Mouse (Mus musculus) activated CD4-positive, CD25-positive, alpha-beta regulatory T cell (primary cell): ENCODE data around the gene Gm45233. TPM values are rescaled to one million over a fixed set of nuclear protein-coding genes. Genes with fewer than 3 reads are reported as not detected.

Experiments used
- polyA plus RNA-seq, 2 experiments: library from polyadenylated mRNA; unstranded; fragments of 100-300 nt; shearing (Covaris generic); gene quantifications; one replicate each; pipeline ENCODE4 v1.2.1; 2017

Gm45233 gene
- polyA plus RNA-seq: not detected

GRCm38 (mm10) chr7:43443917-43444293 is at the start of gene Gm45233, which contains the start of gene Etfb:
Gene Gm45233 (plus strand): TSS chr7:43444128.
Gene Etfb (plus strand): TSS chr7:43444083.

DNA sequence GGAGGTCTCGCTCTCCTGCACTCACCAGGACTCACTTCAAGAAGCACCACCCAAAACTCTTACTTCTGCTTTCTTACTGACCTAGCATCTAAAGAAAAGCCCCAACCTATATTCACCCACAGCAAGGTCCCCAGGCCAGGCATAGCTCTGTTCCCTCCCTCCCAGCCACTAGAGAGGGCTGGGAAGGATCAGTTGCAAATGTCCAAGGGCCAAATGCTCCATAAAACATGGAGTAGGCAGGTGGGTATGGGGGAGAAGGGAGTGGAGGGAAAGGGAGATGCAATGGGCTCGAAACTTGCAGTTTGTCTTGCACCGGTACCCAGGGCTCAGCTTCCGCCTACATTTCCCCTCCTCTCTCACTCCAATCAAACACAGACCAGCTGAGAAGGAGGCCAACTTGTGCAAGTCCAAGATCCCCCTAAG is 35.8 kb upstream of the Gm45233 start, which contains the start of gene Siglecg:
Gene Siglecg, plus strand, starts transcription at position 74 of the 423 bp plus-strand sequence.

DNA sequence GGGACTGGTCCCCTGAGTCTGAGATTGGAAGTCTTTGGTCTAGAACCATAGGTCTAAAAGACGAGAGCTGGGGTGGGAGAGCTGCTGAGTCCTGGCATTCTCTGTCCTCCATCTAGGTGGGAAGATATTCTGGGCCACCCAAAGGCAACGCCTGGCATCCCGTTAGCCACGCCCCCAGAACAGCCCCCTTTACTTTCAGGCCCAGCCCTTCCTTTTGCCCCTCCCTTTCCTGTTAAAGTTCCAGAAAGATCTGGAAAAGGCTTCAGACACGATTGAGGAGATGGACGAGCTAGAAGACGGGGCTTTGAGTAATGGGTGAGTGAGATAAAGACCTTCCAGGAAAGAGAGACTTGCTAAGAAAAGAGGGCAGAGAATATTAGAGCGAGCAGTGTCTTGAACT is 16.5 kb upstream of the Gm45233 start, which contains the start of gene Lim2:
Gene Lim2, plus strand, starts transcription at position 265 of the 400 bp plus-strand sequence.

DNA sequence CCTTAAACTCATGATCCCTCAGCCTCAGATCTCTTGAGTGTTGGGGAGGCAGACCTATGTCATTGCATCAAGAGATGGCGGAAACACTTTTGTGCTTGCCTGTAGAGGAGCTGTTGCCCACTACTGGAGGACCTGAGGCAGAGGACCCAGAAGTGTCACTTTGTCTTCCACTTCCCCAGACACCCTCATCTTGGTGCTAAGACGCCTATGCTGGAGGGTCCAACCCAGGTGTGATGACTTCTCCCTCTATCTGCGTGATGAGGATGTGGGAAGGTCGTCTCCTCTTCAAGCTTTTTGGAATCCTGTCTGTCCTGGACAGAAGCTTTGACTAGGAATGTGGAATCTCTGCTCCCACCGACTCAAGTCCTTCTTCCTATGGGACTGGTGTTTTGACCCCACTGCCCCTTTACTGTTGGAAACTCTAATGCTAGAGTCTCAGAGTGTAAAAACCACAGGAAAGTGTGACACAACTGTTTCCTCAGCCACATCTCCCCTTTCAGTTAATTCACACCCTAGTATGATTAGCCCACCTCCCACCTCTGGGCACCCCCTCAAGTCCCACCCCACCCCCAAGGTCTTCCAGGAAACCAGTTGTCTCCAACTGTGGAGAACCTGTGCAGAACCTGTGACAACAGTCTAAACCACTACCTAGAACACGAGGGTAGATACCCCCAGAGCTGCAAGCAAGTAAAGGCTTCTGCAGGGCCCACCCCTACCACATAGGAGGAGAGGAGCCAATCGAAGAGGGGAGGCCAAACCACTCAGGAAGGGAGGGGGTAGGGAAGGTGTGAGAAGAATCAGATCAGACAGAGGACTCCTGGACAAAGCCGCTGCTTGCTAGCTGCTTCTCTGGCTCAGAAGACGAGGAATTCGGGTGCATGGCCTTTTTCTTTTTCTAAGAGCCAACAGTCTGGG is 7.3 kb upstream of the Gm45233 start, which contains the start of gene Nkg7:
Gene Nkg7, plus strand, starts transcription at position 733 of the 915 bp plus-strand sequence.

DNA sequence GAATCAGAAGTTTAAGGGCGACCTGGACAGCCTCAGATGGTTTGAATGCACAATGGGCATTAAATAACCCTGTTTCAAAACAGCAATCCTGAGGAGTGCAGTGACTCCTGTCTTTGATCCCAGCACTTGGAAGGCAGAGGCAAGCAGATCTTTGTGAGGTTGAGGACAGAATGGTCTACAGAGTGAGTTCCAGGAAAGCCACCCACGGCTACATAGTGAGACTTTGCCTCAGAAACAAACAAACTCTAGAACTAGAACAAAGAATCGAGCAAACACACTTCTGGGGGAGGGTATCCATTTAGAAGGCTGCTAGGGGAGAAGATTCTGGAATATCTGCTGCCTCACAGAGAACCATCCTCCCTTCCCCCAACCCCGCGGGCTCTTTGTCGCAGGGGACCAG is 3.4 kb upstream of the Gm45233 start, which contains the start of gene Cldnd2:
Gene Cldnd2, plus strand, starts transcription at position 301 of the 400 bp plus-strand sequence.

DNA sequence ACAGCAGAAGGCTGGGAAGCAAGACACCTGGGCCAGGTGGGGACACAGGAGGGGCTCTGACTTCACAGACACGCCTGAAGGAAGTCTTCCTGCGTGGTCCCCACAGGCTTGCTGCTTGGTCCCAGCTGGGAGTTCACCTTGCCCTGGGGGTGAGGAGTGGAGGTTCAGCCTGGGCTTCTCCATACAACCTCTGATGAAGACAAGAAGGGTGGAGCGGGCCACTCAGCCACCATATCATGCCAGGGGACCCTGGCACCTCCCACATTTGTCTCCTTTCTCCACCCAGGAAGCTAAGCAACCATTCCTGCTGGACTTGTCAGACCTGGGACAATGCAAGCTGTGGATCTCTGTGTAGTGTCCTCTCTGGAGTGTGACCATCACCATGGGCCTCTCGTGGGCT is 18.9 kb downstream of the Gm45233 start, which contains the start of gene Vsig10l:
Gene Vsig10l, plus strand, starts transcription at position 301 of the 400 bp plus-strand sequence.

DNA sequence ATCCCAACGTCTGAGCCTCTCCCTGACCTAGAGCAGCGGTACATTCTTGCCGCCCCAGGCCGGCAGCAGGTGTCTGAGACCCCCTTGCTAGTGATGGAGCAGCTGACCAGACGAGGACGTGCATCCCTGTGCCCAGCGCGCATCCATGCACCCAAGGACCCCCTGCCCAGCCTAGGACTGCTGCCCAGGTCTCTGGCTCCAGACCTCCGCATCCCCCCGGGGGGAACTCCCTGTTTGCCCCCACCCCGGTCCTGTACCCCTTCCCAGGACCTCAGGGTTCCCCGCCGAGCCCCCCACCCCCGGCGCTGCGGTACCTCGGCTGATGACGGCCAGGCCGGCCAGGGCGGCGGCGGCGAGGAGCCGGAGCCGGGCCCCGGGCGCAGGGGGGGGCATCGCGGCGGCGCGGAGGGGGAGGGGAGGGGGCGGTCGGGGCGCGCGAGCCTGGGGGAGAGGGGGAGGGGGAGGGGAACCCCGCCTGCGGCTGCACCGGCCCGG is 45.8 kb downstream of the Gm45233 start, which contains the start of gene Iglon5:
Gene Iglon5, minus strand, starts transcription at position 445 of the 495 bp plus-strand sequence.

Other genes starting within 250 kb of the Gm45233 start
- gene Zfp715, start 130.8 kb upstream of the Gm45233 start, polyA plus RNA-seq: 10 to 100 TPM; 15.0 to 21.1 TPM
- under 1 TPM; 0.24 to 1.00 TPM for gene Siglecf, start 92.8 kb upstream of the Gm45233 start, polyA plus RNA-seq
- 1 to 10 TPM in 1 of 2 experiments, under 1 TPM in 1; 0.66 to 1.6 TPM for gene Siglecg, start 35.9 kb upstream of the Gm45233 start, polyA plus RNA-seq
- gene Lim2, start 16.5 kb upstream of the Gm45233 start, polyA plus RNA-seq: not detected
- gene Nkg7, start 7.1 kb upstream of the Gm45233 start, polyA plus RNA-seq: 100 to 1,000 TPM; 231 to 393 TPM
- under 1 TPM in 1 of 2 experiments, not detected in 1; 0.45 TPM for gene Cldnd2, start 3.3 kb upstream of the Gm45233 start, polyA plus RNA-seq
- gene Etfb, start within 50 bp of the Gm45233 start, polyA plus RNA-seq: 100 to 1,000 TPM; 142 to 168 TPM
- gene Vsig10l, start 19.0 kb downstream of the Gm45233 start, polyA plus RNA-seq: 1 to 10 TPM; 4.1 to 5.4 TPM
- not detected for gene Iglon5, start 45.9 kb downstream of the Gm45233 start, polyA plus RNA-seq
- gene 4931406B18Rik, start 61.8 kb downstream of the Gm45233 start, polyA plus RNA-seq: under 1 TPM; 0.04 to 0.07 TPM
- not detected for gene Cd33, start 100.3 kb downstream of the Gm45233 start, polyA plus RNA-seq
- gene Zfp658, start 118.1 kb downstream of the Gm45233 start, polyA plus RNA-seq: 1 to 10 TPM; 3.5 to 4.6 TPM
- gene Zfp719, start 135.5 kb downstream of the Gm45233 start, polyA plus RNA-seq: 10 to 100 TPM in 1 of 2 experiments, 1 to 10 TPM in 1; 8.5 to 10.1 TPM
- gene Zfp819, start 163.0 kb downstream of the Gm45233 start, polyA plus RNA-seq: under 1 TPM in 1 of 2 experiments, not detected in 1; 0.07 TPM
- not detected for gene Ceacam18, start 190.6 kb downstream of the Gm45233 start, polyA plus RNA-seq
- under 1 TPM; 0.51 to 0.80 TPM for gene Siglece, start 216.0 kb downstream of the Gm45233 start, polyA plus RNA-seq
- gene Ctu1, start 227.9 kb downstream of the Gm45233 start, polyA plus RNA-seq: 10 to 100 TPM in 1 of 2 experiments, 1 to 10 TPM in 1; 8.3 to 13.4 TPM
- not detected for gene Klk14, start 246.3 kb downstream of the Gm45233 start, polyA plus RNA-seq